Mouse (Mus musculus) frontal cortex, postnatal 25 days (tissue): ENCODE results near the gene Wnt3a.
A peak's percentile ranks its signal among the peaks of the same experiment; 100 is the strongest.
"Not testable (repeated sequence)": the region's sequence is repeated elsewhere in the genome, so short reads cannot be mapped to it uniquely, and the experiment has no call there.

Experiments
- DNase-seq, 2 experiments: peaks; one replicate each; pipeline ENCODE4 v3.0.0; 2022; ENCODE audit warnings: low spot score in 2 of 2

Gene Wnt3a

DNA sequence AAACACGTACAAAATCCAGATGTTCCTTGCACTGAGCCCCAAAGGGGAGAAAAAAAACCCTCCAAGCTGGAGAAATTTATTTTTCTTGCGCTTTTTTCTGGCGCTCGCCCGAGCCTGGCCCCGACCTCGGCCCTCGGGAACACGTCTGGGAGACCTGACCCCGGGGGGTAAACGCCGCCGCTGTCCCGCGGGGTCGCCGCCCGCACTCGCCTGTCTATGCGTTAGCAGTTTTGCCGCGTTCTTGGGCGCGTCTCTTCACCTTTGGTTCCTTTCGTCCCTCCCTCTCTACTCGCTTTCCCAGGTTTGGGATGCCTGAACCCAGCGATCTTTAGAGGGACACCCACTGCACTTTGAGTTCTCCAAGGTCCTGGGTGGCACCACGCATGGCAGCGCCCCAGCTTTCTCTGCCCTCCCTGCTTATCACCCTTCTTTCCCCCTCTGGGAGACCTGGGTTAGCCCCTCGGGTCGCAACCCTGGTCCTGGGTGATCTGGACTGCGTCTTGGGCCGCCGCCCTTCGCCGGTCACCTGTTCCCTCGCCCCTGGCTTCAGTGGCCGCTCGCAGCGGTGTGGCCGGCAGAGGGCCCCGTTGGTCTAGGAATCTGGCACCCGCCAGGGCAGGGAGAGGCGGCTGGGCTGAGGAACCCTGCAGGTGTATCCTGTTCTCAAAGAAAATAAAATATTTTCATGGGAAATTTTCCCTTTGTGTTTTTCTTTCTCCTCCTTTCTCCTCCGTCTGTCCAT is 17.0 kb upstream of the Wnt3a start:
- peak in 1 of 2 experiments; percentile 70 for DNase-seq

DNA sequence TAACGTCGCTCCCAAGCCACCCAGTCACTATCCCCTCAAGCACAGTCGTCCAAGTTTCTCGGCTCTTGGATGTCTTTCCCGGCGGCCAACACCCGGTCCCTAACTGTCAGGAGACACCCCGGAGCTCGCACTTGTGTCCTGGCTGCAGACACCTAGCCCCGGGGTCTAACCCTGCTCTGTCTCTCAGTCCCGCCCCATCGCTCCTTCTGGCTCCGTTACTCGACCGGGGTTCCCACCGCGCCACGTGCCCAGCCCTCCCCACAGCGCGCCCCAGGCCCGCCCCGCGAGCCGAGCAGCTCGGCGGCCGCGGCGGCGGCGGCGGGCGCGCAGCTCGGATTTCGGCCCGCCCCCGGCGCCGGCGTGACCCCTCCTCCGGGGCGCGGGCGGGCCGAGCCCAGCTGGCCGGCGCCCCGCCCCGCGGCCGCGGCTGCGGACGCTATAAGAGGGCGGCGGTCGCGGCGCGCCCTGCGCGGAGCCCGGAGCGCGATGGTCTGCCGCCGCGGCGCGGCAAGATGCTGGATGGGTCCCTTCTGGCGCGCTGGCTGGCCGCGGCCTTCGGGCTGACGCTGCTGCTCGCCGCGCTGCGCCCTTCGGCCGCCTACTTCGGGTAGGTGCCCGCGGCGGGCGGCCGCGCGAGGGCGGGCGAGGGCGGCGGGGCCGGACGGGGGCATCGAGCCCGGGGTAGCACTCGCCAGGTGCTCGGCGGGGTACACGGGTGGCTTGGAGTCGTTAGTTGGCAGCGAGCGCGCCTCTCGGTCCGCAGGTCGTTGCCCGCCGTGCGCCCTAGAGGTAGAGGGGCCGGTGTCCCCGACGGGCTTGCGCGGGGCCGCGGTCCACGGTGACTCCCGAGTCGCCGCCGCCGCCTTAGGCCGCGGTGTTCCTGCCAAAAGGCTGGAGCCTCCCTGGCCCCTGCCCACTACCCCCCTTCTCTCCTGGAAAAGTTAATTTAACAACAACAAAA is 16.2 kb upstream of the Wnt3a start, which contains the start of gene Wnt9a:
Gene Wnt9a, plus strand, starts transcription at position 468 of the 961 bp plus-strand sequence.
- DNase-seq, result no peak

DNA sequence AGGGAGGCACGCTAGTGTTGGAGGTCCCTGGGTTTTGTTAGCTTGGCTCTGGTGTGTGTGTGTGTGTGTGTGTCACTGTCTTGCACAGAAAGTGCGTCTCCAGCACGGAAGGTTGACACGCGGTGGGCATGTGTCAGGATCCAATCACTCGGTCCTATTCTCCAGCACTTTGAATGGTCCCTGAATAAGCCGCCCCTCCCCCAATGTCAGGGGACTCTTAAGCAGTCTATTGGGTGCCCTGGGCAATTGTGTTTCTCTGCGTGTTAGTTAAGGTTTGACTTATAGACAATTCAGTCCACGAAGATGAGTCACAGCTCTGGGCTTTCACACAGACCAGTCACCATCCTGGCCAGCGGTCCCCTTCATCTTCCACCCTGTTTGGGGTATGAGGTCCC is 15.3 kb upstream of the Wnt3a start:
- DNase-seq, result no peak

DNA sequence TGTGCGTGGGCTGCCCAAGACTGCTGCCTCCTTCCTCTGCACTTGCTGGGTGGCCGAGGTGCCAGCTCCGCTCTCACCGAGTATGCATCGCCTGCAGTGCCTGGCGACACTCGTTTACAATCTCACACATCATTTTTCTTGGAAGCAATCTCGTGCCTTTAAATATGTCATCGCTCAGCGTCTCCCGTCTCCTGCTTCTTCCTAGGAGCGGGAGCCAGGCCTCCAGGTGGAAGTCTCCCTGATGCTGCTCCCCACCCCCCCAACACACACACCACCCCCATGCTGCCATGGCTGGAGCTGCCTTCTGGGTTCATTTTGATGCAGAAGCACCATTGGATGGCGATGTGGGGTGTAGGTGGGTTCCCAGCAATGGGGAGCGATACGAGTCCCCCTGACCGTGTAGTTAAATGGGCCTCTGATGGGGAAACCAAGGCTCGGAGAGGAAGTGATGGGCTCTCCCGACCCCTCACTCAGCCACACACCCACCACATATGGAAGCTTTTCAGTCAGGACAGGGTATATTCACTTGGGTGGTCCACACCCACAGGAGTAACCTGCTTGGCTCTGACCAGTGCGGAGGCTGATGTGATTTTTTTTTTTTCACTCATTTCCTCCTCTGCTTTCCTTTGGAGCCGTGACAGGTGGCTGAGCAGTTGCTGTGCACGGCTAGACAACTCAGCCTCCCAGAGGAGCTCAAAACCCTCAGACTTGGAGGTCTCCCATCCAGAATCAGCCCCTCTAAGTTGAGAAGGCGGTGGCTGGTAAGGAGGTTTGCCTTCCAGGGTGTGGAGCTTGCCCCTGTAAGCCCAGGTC is 14.7 kb upstream of the Wnt3a start:
- peak in 1 of 2 experiments; percentile 41 for DNase-seq

DNA sequence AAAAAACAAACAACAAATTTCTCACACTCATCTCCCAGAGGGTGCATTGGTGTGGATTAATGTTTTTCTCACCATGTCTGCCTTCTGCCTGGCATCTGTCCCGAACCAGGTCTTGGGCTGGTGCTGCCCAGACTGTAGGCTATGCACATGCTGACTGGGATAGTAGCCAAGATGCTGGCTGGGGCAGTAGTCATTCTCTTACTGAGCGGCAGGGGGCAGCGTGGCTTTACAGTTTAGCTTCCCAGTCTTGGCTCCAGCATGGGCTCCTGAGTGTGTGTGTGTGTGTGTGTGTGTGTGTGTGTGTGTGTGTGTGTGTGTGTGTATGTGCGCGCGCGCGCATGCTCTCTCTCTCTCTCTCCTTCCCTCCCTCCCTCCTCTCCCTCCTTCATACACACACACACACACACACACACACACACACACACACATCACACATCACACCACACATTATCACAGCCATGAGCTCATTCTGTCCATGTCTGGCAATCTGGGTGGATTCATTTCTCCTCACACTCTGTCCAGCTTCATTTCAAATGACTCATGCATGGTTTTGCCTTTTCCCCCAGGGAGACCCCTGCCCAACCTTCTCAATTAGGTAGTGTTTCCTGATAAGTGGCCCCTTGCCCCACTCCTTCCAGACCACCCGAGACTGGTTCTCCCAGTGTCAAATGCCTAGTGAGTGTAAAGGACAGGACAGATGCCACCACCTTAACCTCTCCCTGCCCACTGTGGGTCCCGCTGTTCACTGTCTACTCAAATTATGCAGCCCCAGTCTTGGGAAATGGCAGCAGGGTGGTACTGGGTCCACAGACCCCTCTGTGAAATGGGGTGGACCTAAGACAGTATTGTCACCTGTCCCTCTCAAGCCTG is 12.4 kb upstream of the Wnt3a start:
- peak; percentile 79 to 87 for DNase-seq

DNA sequence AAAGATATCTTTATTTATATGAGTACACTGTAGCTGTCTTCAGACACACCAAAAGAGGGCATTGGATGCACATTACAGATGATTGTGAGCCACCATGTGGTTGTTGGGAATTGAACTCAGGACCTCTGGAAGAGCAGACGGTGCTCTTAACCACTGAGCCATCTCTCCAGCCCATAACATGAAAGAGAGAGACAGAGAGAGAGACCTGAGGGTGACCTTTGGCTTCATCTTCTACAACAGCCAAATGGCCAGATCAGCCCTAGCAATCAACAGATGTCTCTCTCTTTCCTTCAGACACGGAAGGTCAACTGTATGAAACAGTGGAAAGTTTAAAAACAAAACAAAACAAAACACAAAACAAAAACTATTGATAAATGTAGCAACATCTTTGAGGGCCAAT is 10.5 kb upstream of the Wnt3a start:
- DNase-seq, result not testable (repeated sequence)

DNA sequence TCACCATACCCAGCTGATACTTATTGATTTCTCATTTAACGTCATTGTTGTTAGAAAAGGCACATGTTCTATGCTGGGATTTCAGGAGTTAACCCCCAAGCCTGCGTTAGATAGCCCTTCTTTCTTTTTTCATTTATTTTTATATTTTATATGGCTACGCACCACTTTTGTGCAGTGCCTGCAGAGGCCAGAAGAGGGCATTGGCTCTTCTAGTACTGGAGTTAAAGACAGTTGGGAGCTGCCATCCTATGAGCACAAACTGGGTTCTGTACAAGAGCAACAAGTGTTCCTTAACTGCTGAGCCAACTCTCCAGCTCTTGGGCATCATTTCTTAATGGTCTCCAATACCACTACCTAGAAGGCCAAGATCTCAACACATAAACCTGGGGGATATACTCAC is 9.6 kb upstream of the Wnt3a start:
- no peak for DNase-seq

DNA sequence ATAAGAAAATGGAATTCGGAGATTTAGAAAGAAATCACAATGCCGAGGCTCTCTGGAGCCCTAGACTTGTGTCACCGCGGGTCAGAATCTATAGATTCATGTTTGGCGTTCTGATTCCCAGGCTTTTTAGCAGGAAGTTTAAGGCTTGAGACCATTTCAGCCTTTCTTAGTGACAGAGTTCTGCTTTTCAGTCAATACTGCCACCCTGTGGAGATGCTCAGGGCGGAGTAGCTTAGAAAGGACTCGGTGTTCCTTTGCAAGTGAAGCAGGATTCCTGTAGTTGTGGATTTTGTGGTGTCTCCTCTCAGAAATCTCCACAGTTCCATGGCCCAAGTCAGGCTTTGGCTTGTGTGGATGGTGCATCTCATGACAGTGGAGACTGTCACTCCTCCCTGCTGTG is 7.4 kb upstream of the Wnt3a start:
- DNase-seq, result peak; percentile 45

DNA sequence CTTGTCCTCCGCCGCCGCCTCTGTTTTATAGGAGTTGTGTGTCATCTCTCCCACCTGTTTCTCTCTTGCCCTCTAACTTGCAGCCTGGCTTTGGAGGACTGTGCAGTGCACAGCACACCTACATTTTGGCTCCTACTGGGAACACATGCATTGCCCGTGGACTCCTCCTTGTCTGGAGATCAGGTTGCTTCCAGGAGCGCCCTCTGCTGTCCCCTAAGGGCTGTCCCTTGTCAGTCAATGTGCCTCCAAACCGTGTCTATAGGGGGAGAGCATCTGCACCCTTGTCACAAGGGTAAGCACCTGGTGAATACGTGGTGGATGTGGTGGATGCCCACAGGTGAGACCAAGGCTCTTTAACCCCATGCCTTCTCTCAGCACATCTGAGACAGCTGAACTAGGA is 3.1 kb upstream of the Wnt3a start:
- no peak for DNase-seq

DNA sequence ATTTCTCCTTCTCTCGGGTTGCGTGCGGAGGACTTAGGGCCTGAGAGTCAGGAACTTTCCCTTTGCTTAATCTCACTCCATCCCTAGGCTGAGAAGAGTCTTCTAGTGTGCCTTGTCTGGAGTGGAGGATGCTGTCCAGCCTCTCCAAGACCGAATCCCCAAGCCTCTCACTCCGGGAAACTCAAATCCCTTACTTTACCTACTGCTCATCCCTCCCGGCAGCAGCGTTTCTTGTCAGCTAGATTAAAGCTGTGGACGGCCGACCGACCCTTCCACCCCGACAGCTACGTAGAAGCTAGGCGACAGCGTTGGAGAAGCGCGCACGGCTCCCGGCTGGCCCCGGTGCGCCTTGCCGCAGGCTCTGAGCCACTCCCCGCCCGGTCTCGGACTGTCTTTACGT is 846 bp downstream of the Wnt3a start:
- no peak for DNase-seq

DNA sequence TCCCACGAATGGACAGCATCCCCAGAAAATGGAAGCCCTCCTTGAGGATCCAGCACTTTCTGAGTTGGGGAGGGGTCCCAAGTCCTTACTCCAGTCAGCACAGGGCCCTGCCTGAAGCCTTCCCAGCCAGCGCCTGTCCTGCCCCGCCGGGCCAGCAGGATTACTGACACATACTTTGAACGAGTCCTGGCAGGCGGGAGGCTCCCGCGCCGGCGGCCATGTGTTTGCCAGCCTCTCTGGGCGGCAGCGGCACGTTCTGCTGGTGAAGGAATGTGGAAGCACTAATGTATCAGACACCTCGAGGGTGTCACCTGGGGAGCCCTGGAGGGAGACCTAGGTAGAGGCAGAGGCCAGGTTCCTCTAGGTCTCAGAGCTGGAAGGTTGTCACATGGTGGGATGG is 6.4 kb downstream of the Wnt3a start:
- DNase-seq, result no peak

DNA sequence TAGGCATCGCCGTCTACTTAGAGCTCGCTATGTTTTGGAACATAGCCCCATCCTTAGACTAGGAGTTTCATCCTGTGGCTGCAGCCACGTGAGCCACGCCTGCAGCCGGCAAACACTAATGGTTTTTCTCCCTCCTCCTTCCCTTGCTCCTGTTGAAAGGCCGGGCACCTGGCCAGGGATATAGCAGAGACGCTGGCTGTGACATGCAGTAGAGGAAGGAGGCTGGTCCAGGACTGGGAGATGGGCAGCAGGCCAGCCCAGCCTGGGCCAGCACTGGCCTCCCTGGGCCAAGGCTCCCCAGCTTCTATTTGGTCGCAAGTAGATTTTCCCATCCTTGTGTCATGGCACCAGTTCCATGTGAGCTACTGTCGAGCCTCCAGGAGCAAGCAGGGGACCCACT is 7.6 kb downstream of the Wnt3a start:
- DNase-seq, result no peak

DNA sequence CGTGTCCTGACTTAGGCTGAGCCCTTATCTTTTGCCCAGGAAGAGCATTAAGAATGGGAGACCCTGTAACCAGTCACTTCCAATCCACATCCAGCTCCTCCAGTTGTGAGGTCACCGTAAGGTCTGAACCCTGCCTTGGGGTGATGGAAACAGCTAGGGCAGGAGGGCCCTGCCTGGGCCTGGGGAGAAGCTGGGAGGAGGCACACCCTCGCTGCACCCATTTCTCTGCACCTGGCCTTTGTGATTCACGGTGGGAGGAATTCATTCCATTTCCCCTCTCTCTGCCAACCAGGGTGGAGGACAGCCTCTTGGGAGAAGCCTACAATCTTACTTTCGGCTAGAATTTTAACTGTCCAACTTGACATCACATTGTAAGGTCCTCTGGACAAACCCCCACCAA is 8.4 kb downstream of the Wnt3a start:
- DNase-seq, result no peak

DNA sequence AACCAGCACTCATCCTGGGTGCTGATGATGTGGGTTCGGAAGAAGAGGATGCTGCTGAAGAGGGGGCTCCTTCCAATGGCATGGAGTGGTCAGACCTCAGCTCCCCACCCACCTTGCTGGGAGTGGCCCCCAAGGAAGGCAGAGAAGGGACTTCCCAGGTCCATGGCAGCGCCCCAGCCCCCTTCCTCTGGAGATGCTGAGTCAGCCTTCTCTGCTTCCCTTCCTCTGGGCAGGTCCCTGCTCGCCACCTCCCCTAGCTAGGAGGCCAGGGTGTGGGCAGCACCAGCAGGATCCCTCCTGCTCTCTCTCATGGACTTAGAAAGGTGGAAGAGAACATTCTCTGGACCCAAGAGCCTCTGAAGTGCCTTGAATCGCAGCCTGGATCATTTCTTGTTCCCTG is 12.5 kb downstream of the Wnt3a start:
- no peak for DNase-seq

DNA sequence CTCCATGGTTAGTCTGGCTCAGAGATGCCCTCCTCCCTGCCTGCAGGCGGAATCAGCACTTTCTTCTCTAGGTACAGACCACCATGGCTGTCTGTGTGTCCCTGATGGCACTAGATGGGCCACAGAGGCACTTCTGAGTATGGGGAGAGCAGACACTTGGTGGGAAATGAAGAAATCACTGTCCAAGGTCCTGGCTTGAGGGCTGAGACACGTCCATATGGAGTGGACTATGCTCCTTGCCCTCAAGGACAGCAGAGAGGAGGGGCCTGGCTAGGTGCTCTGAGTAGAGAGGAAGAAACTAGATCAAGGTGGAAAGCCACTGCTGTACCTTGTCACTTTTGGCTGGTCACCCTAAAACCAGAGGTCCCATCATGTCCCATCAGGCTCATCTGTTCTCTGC is 13.7 kb downstream of the Wnt3a start:
- no peak for DNase-seq

DNA sequence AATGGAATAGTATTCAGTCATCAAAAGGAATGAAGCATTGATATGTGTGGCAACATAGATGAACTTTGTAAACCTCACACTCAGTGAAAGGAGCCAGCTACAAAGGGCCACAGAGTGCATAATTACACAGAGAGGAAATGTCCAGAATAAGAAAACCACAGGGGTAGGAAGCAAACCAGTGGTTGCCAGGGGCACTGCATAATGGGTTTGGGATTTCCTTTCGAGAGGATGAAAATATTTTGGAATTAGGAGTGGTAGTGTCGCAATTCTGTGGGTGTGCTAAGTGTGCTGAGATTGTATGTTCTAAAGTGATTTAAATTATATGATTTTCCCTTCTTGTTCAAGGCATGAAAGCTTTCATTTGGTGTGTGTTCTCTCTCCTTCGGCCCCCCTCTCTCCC is 16.4 kb downstream of the Wnt3a start:
- DNase-seq, result no peak

DNA sequence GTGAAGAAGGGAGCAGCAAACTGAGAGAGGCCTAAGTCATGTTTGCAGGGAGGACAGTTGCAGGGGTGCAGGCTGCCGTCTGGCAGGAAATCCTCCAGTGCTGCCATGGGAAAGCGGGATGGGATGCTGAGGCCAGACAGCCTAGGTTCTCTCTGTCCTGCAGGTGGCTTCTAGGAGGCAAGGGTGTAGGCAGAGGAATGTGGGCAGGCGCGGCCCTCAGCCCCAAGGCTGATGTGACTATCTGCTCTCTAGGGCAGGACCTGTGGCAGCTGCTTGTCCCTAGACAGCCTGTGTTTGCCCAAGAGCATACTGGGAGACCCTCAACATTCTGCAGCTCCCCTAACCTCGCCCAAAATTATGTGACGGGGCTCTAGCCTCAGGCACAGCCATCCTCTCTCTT is 23.8 kb downstream of the Wnt3a start:
- no peak for DNase-seq

DNA sequence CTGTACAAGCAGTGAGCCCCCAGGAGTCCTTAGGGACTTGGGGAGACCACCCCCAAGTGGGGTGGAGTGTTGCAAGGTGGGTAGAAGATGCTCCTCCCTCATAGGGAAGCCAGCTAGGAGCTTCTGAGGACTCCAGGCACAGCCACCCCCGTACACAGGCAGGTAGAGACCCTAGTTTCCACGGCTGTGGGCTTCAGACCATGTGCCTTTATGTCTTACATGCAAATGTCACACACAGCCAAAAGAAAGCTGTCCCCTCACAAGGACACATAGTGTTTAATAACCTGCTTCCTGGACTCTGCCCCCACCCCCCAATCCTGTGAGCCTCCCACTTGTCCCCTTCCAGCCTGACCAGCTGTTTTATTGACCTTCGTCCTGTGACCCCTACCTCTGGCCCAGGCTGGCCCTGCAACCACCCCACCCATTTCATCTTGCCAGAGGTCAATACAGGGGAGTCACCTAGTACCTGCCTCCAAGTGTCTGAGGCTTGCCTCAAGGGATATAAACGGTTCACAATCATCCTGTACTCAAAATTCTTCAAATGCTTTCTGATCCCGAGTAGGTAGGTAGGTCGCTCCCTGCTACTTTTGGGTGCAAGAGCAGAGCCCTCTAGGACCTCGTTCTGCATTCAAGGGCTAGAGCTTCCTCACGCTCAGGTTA is 25.3 kb downstream of the Wnt3a start:
- no peak for DNase-seq

DNA sequence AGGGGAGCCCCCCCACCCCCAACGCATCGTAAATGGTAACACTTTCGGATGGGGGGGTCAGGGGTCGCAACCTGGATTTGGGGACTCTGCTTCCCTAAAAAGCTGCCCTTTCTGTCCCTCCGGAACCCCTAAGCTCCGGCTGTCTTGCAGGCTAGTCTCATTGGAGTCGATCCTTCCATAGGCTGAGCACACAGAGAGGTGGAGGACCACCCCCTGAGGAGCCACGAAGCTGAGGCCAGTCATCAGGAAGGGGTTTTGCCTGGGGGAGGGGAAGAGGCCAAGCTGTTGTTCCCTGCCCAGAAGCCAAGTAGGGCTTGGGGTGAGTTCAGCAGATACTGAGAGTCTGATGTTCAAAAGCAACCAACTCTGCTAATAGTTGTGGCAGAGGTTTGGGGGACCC is 26.0 kb downstream of the Wnt3a start:
- DNase-seq, result no peak

DNA sequence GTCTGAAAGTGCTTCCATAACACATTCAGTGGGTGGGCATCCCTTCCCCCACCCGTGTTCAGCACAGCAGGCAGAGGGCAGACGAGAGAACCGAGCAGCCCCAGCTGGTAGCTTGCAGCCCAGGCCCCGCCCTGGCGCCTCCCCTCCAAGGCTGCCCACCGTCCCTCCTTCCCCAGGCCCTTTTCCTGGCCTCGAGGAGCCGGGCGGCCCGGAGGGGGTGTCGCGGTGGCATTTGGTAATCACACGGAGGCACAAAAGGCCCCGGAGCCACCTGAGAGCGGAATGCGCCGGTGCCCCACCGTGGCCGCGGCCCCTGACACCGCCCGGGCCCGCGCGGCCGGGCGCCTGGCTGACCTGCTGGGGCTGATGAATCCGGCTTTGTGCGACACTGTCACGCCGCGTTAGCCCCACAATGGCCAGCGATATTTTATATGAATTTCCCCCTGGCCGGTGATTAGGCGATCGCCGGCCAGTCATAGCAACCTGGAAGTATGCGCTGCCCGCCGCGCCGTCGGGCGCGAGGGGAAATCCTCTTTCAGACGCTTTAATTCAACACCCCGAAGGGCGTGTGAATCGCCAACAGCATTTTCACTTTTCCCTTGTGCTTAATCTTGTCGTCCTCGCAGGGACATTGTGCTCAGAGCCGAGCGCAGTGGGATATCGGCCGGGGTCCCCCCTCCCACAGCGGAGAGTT is 26.5 kb downstream of the Wnt3a start:
- no peak for DNase-seq
